Mouse (Mus musculus): ENCODE data around the gene Maob. TPM values are rescaled to one million over a fixed set of nuclear protein-coding genes. Genes with fewer than 3 reads are reported as not detected.

The Maob gene
- total RNA-seq (2015; ENCODE audit: low replicate concordance), result not detected in 2 replicates
- total RNA-seq (2017; ENCODE audit: low replicate concordance), result not detected in 2 replicates

GRCm38 (mm10) chrX:16817261-16817769, at the start of gene Maob:
TSS of gene Maob (minus strand) at chrX:16817366.
- ATAC-seq (replicated peaks; ENCODE audit: low FRiP score, poor library complexity, severe bottlenecking), result no peak

GRCm38 (mm10) chrX:16860244-16860643, 43.1 kb upstream of the Maob start:
- ATAC-seq (replicated peaks; ENCODE audit: low FRiP score, poor library complexity, severe bottlenecking), result no peak

- ATAC-seq (replicated peaks; ENCODE audit: low FRiP score, poor library complexity, severe bottlenecking), result no peak
Measured at GRCm38 (mm10) chrX:16846034-16846433, 28.9 kb upstream of the Maob start.

- no peak for ATAC-seq (replicated peaks; ENCODE audit: low FRiP score, poor library complexity, severe bottlenecking)
Measured at GRCm38 (mm10) chrX:16841443-16841842, 24.3 kb upstream of the Maob start.

DNA sequence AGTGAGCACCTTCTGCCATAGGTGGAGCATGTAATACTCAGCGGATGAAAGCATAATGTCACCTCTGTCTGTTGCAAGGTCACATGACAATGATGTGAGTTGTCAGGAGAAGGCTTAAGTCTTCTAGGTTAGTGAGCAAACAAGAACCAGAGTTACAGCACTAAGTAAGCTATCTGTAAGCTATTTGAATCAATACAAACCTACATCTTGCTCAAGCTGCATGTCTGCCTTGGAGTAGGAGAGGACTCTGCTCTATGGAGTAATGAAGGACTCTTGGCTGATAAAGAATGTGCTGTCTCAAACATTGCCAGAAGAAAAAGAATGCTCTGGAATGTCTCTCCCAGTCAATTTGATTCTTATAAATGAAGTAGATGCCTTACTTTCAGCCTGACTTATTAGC, 20.1 kb upstream of the Maob start:
- no peak for ATAC-seq (replicated peaks; ENCODE audit: low FRiP score, poor library complexity, severe bottlenecking)

GRCm38 (mm10) chrX:16836488-16837082, 19.4 kb upstream of the Maob start:
- no peak for ATAC-seq (replicated peaks; ENCODE audit: low FRiP score, poor library complexity, severe bottlenecking)

- ATAC-seq (replicated peaks; ENCODE audit: low FRiP score, poor library complexity, severe bottlenecking), result no peak
Measured at GRCm38 (mm10) chrX:16826028-16826427, 8.9 kb upstream of the Maob start.

DNA sequence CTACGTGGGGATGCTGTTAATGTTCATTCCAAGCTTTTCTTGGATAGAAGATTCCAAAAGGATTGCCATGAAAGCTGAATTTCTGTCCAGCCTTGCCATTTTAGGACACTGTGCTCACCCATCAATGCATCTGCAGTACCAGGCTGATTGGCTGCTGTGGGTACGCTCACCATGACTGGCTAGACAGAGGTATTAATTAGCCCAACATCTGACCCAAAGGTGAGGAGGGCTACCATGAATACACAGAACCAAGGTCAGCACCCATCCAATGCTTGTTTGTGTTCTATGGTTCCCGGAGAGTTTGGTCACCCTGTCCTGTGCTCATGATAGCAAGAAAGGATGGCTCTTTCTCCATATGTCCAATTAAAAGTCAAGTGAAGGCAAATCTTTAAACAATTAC, 1.2 kb downstream of the Maob start:
- no peak for ATAC-seq (replicated peaks; ENCODE audit: low FRiP score, poor library complexity, severe bottlenecking)

- no peak for ATAC-seq (replicated peaks; ENCODE audit: low FRiP score, poor library complexity, severe bottlenecking)
Measured at GRCm38 (mm10) chrX:16812080-16812479, 5.1 kb downstream of the Maob start.

GRCm38 (mm10) chrX:16767453-16767852, 49.7 kb downstream of the Maob start:
- no peak for ATAC-seq (replicated peaks; ENCODE audit: low FRiP score, poor library complexity, severe bottlenecking)

DNA sequence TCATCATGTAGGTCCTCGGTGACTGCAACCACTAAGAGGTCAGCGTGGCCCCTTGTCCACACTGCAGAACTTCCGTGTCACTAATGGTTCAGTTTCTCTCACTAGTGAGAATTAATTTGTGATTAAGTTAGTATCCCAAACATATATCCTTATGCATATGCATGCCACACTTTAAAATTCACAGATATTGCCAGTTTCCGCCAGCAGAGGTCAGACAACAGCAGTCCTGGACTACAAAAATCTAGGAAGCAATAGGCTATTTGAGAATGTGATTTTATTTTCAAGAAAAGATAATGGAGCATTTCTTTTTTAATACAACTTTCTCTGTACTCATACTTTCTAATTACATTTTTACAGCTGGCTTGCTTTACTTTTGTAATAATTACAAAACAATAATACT, 51.0 kb downstream of the Maob start:
- no peak for ATAC-seq (replicated peaks; ENCODE audit: low FRiP score, poor library complexity, severe bottlenecking)

GRCm38 (mm10) chrX:16761430-16761829, 55.7 kb downstream of the Maob start:
- ATAC-seq (replicated peaks; ENCODE audit: low FRiP score, poor library complexity, severe bottlenecking), result no peak

- no peak for ATAC-seq (replicated peaks; ENCODE audit: low FRiP score, poor library complexity, severe bottlenecking)
Measured at GRCm38 (mm10) chrX:16754761-16755160, 62.4 kb downstream of the Maob start.

- no peak for ATAC-seq (replicated peaks; ENCODE audit: low FRiP score, poor library complexity, severe bottlenecking)
Measured at GRCm38 (mm10) chrX:16748932-16749331, 68.2 kb downstream of the Maob start.

GRCm38 (mm10) chrX:16714033-16714432, 103.1 kb downstream of the Maob start:
- no peak for ATAC-seq (replicated peaks; ENCODE audit: low FRiP score, poor library complexity, severe bottlenecking)

GRCm38 (mm10) chrX:16706094-16706493, 111.1 kb downstream of the Maob start:
- no peak for ATAC-seq (replicated peaks; ENCODE audit: low FRiP score, poor library complexity, severe bottlenecking)

Other genes starting within 250 kb of the Maob start
- gene Maoa, start 197.7 kb downstream of the Maob start, total RNA-seq (2015; ENCODE audit: low replicate concordance), result 1.3 TPM in 1 of 2 replicates, not detected in the other
- not detected in 2 replicates for gene Maoa, start 197.7 kb downstream of the Maob start, total RNA-seq (2017; ENCODE audit: low replicate concordance)
- not detected in 2 replicates for gene Ndp, start 94.4 kb upstream of the Maob start, total RNA-seq (2015; ENCODE audit: low replicate concordance)
- gene Ndp, start 94.4 kb upstream of the Maob start, total RNA-seq (2017; ENCODE audit: low replicate concordance), result not detected in 2 replicates